ENCODE assay signal across 12 mouse cellular contexts in genomic region chr2:74706393-74706960, GRCm38 (mm10). TPM values are rescaled to one million over a fixed set of nuclear protein-coding genes. Genes with fewer than 3 reads are reported as not detected.
DNase-seq lines count a peak whose midpoint lies in the region; ATAC-seq lines count a peak whose summit lies in the region.
"Had no signal": no experiment of that assay in that cellular context is flagged by ENCODE, and none has a peak within 500 bp of the region (broad histone marks: within the 10 kb centered on the region; RNA-seq: fewer than 3 reads in every experiment).

No protein-coding gene starts in this region.

- H3K36me3 ChIP-seq in intestine, embryonic 14.5 days (ENCODE audit: control insufficient read depth, insufficient read depth, low read length), result no peaks in the 10 kb centered on the region
- no peaks in the 10 kb centered on the region for H3K36me3 ChIP-seq in neural tube, embryonic 11.5 days (ENCODE audit: control insufficient read depth, insufficient read depth, low read length)

- H3K9me3 ChIP-seq in intestine, embryonic 14.5 days (ENCODE audit: control insufficient read depth, low read length), result no peaks in the 10 kb centered on the region
- no peaks in the 10 kb centered on the region for H3K9me3 ChIP-seq in neural tube, embryonic 11.5 days (ENCODE audit: control insufficient read depth, low read length)

- ATAC-seq in intestine, embryonic 14.5 days (replicated peaks; ENCODE audit: low FRiP score, low TSS enrichment, low read depth), result no peak
- no peak for ATAC-seq in neural tube, embryonic 11.5 days (ENCODE audit: insufficient read depth, low FRiP score, low TSS enrichment)
- ATAC-seq: liver, postnatal 0 days had no signal

- H3K4me1 ChIP-seq in brown adipose tissue, adult 24 weeks (ENCODE audit: control insufficient read depth, insufficient read depth, insufficient read length, low read length), result peaks cover 2% of the 10 kb centered on the region; the same call in 1 of the 2 replicates
- H3K4me1 ChIP-seq in intestine, embryonic 14.5 days (replicated peaks; ENCODE audit: control insufficient read depth, insufficient read depth, low read length), result no peaks in the 10 kb centered on the region
- H3K4me1 ChIP-seq in neural tube, embryonic 11.5 days (ENCODE audit: control insufficient read depth, insufficient read depth, low read length), result peaks cover 24% of the 10 kb centered on the region

- WGBS in intestine, embryonic 14.5 days, result 7% methylated on average over 13 of the region's 13 CpGs
- WGBS in neural tube, embryonic 11.5 days, result 1% methylated on average over 13 of the region's 13 CpGs

- peak; percentile 18 for DNase-seq in kidney, adult 18-20 months
- DNase-seq in kidney, postnatal 36 days, result no peak
- no peak for DNase-seq in intestine, embryonic 14.5 days (ENCODE audit: low spot score)
- DNase-seq in neural tube, embryonic 11.5 days (ENCODE audit: low spot score), result peak; percentile 22
- DNase-seq in urinary bladder, postnatal 14 days (ENCODE audit: low spot score), result no peak
- DNase-seq in left cerebral cortex, adult 9 months (ENCODE audit: low spot score in 2 of 2), result no peak
- no peak for DNase-seq in natural killer cell, adult 2 months (ENCODE audit: low spot score in 2 of 2)
- DNase-seq: cerebellum, adult 11 months; liver, postnatal 0 days; right cerebral cortex, postnatal 14 days had no signal

- peak overlapping the region; percentile 79 for H3K4me3 ChIP-seq in brown adipose tissue, adult 24 weeks (ENCODE audit: insufficient read depth, low read depth, low read length)
- H3K4me3 ChIP-seq in intestine, embryonic 14.5 days (ENCODE audit: low read depth, low read length), result peak overlapping the region; percentile 52
- H3K4me3 ChIP-seq in neural tube, embryonic 11.5 days (ENCODE audit: low read depth, low read length), result peak overlapping the region; percentile 83

- no peak overlapping the region for H3K27ac ChIP-seq in brown adipose tissue, adult 24 weeks (replicated peaks; ENCODE audit: low read depth, low read length)
- peak overlapping the region; percentile 69 for H3K27ac ChIP-seq in intestine, embryonic 14.5 days (ENCODE audit: low read depth)
- peak overlapping the region; percentile 100 for H3K27ac ChIP-seq in neural tube, embryonic 11.5 days (ENCODE audit: low read depth, low read length)

- peaks cover 90% of the 10 kb centered on the region for H3K27me3 ChIP-seq in intestine, embryonic 14.5 days (replicated peaks; ENCODE audit: control insufficient read depth, insufficient read depth, low read length)
- H3K27me3 ChIP-seq in neural tube, embryonic 11.5 days (ENCODE audit: control insufficient read depth, insufficient read depth, low read length), result peaks cover 20% of the 10 kb centered on the region

- peak overlapping the region; percentile 64 for H3K4me2 ChIP-seq in intestine, embryonic 14.5 days (ENCODE audit: low read length)
- H3K4me2 ChIP-seq in neural tube, embryonic 11.5 days (ENCODE audit: low read depth), result peak overlapping the region; percentile 85

- peak overlapping the region; percentile 72 for H3K9ac ChIP-seq in intestine, embryonic 14.5 days (ENCODE audit: low read length)
- H3K9ac ChIP-seq in neural tube, embryonic 11.5 days (ENCODE audit: low read length), result peak overlapping the region; percentile 99
- H3K9ac ChIP-seq: liver, postnatal 0 days had no signal

RNA-seq across cellular contexts. Expression of gene Hoxd8, which starts 2.1 kb away (rescaled TPM):
- polyA plus RNA-seq in brown adipose tissue, adult 24 weeks (2012; ENCODE audit: insufficient read depth, insufficient read length, missing spikeins), result 7.4 and 10.4 TPM in 2 replicates
- polyA plus RNA-seq in intestine, embryonic 14.5 days (2014; fragmentation: Nextera tagmentation; extraction: Ambion mirVana), result 6.1 and 8.4 TPM in 2 replicates
- polyA plus RNA-seq in neural tube, embryonic 11.5 days (2014; fragmentation: Nextera tagmentation; extraction: Ambion mirVana), result 21.3 and 23.1 TPM in 2 replicates
- polyA plus RNA-seq: liver, postnatal 0 days had no signal

RNA-seq across cellular contexts. Expression of gene Hoxd3, which starts 5.2 kb away (rescaled TPM):
- polyA plus RNA-seq in brown adipose tissue, adult 24 weeks (2012; ENCODE audit: insufficient read depth, insufficient read length, missing spikeins), result not detected in 2 replicates
- polyA plus RNA-seq in intestine, embryonic 14.5 days (2014; fragmentation: Nextera tagmentation; extraction: Ambion mirVana), result 27.6 and 27.8 TPM in 2 replicates
- 52.7 and 55.0 TPM in 2 replicates for polyA plus RNA-seq in neural tube, embryonic 11.5 days (2014; fragmentation: Nextera tagmentation; extraction: Ambion mirVana)
- polyA plus RNA-seq: liver, postnatal 0 days had no signal

RNA-seq across cellular contexts. Expression of gene Hoxd4, which starts 5.3 kb away (rescaled TPM):
- polyA plus RNA-seq in brown adipose tissue, adult 24 weeks (2012; ENCODE audit: insufficient read depth, insufficient read length, missing spikeins), result 1.3 and 2.6 TPM in 2 replicates
- polyA plus RNA-seq in intestine, embryonic 14.5 days (2014; fragmentation: Nextera tagmentation; extraction: Ambion mirVana), result 1.6 and 2.9 TPM in 2 replicates
- polyA plus RNA-seq in neural tube, embryonic 11.5 days (2014; fragmentation: Nextera tagmentation; extraction: Ambion mirVana), result 9.2 and 11.2 TPM in 2 replicates
- polyA plus RNA-seq: liver, postnatal 0 days had no signal

RNA-seq across cellular contexts. Expression of gene Hoxd9, which starts 8.9 kb away (rescaled TPM):
- polyA plus RNA-seq in brown adipose tissue, adult 24 weeks (2012; ENCODE audit: insufficient read depth, insufficient read length, missing spikeins), result 1.9 TPM in 1 of 2 replicates, not detected in the other
- polyA plus RNA-seq in intestine, embryonic 14.5 days (2014; fragmentation: Nextera tagmentation; extraction: Ambion mirVana), result 3.9 and 6.8 TPM in 2 replicates
- polyA plus RNA-seq in neural tube, embryonic 11.5 days (2014; fragmentation: Nextera tagmentation; extraction: Ambion mirVana), result 14.3 and 17.3 TPM in 2 replicates
- polyA plus RNA-seq: liver, postnatal 0 days had no signal

RNA-seq across cellular contexts. Expression of gene Hoxd10, which starts 14.8 kb away (rescaled TPM):
- polyA plus RNA-seq in brown adipose tissue, adult 24 weeks (2012; ENCODE audit: insufficient read depth, insufficient read length, missing spikeins), result not detected in 2 replicates
- polyA plus RNA-seq in intestine, embryonic 14.5 days (2014; fragmentation: Nextera tagmentation; extraction: Ambion mirVana), result 7.8 and 13.7 TPM in 2 replicates
- 28.1 and 29.3 TPM in 2 replicates for polyA plus RNA-seq in neural tube, embryonic 11.5 days (2014; fragmentation: Nextera tagmentation; extraction: Ambion mirVana)
- polyA plus RNA-seq: heart, embryonic 16.5 days; liver, postnatal 0 days had no signal

Comparison
In these comparisons a context has a peak if more than half of its experiments do, and no peak if none do; other contexts are left out.
1. DNase-seq: peak in kidney, adult 18-20 months (single experiment) and neural tube, embryonic 11.5 days (single experiment); none in kidney, postnatal 36 days (0 of 2), intestine, embryonic 14.5 days (single experiment), urinary bladder, postnatal 14 days (single experiment), left cerebral cortex, adult 9 months (0 of 2) and natural killer cell, adult 2 months (0 of 2).
2. RNA of gene Hoxd3, which starts 5.2 kb away (polyA plus RNA-seq): 52.7 to 55.0 TPM in neural tube, embryonic 11.5 days and 27.6 to 27.8 TPM in intestine, embryonic 14.5 days; not detected in brown adipose tissue, adult 24 weeks; every median in the first group is over 10 times any median in the second.
3. Peak in every context shown above with its lines, with median percentiles within 50 percentile points of each other: H3K4me3 ChIP-seq.